Mouse (Mus musculus) kidney, postnatal 14 days (tissue): Measurements from ENCODE around the gene Sumo1.

ENCODE experiments used
- DNase-seq: peaks from one replicate; pipeline ENCODE4 v3.0.0; 2022; ENCODE audit warnings: mixed read lengths

The Sumo1 gene

DNA sequence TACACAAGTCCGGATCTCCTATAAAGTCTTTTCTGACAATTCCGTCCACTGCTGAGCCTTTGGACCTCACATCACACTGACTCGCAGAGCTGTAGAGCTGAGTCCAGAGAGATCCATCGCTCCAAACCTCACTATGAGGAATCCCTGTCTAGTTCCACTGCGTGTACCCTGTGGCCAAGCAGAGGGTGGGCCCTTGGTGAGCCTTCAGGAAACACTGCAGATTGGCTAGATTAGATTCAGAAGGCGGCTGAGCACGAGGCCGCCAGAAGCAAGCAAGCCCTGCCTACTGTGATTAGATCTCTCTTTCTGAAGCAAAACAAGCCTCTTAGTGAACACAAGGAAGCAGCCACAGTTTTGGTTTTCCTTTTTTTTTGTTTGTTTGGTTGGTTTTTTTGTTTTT, 126.7 kb downstream of the Sumo1 start:
- DNase-seq: no peak

DNA sequence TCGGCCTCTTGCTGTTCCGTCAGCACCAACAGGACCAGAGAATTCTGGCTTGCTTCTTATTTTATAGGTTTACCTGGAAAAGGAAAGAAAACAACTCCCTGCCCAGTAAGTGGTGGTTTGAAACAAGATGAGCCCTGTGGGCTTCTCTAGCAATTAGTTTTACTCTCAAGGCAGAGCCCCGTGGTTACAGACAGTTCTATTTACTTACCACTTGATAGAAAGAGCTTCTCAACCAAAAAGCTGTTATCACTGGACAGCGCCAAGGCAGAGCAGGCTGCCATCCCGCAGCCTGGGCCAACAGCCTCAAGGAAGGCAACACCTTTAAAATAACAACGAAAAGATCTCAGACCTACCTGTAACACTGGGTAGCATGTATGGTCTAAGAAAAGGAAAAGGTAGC, 128.4 kb downstream of the Sumo1 start:
- DNase-seq: no peak

DNA sequence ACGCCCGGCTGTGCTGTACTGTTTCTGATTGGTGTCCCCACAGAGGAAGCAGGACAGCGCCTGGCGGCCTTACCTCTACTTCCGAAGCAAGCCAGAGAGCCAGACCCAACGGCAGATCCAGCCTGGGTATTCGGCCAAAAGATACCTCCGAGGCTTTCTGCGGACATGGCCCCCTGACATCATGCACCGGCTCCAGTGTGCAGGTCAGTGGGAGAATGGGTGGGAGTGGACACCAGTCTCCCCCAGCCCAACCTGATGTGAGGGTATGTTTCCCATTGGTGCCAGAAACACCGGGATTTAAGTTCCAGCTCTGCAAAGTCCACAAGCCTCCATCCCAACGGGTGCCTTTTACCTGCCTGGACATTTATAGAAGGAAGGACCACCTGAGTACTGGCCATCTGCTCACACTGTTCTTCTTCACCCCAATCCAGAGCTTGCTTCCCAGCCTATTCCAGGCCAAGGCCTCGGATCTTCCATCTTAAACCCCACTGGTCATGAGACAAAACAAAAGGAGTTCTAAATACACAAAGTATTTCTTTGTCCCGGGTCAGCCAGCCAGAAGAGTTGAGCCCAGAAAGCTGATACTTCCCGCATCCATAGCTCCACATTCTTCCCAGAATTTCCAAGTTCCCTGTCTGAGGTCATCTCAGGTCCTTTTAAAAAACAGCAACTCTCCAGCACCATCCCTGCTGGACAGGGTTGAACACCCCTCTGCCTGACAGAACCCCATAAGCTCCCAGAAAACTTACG, 129.2 kb downstream of the Sumo1 start:
- no peak for DNase-seq

- no peak for DNase-seq
Measured at GRCm38 (mm10) chr1:59540537-59541148, 130.0 kb downstream of the Sumo1 start.

- no peak for DNase-seq
Measured at GRCm38 (mm10) chr1:59538381-59538780, 132.3 kb downstream of the Sumo1 start.
